Mouse (Mus musculus) neural tube, embryonic 10.5 days (tissue): ENCODE measurements around the gene B230118H07Rik.

ENCODE experiments used
- DNase-seq: peaks from one replicate; pipeline ENCODE4 v3.0.0-alpha.2; 2017; ENCODE audit warnings: low spot score; ENCODE audit errors: extremely low spot score

The B230118H07Rik gene

DNA sequence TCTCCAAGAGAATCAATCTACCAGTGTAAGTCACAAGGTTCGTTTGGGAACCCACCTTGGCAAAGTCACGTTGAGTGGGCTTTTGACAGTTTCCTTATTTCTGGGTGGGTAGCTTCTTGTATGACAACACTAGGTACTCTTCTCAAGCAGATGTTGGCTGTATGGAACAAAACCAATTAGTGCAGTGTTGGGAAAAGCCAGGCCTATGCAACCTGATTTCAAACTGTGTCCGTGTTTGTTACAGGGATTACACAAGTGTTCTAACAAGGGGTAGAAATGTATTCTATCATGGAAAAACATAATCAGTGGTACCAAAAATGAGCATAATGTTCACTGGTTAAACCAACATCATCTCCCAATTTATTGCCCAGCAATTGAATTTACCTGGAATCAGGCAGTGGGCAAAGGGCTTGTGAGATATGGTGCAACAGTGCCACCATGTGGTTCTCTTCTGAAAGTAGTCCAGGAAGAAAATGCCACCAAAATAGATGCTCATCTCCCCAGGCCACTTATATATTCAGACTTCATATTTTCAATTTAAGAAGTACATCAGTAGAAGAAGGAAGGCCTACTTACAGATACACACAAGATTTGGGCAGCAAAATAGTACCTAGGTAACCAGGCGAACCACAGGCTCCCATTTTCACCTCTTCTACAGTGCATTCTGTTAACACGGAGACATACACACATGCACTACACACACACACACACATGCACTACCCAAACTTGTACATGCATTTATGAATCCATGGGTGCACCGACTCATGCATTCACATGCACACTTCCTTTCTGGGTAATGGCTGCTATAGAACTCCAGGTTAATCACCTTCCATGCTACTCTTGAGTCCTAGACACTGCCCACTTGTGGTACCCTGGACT is 123.6 kb downstream of the B230118H07Rik start:
- DNase-seq, result peak; percentile 26

DNA sequence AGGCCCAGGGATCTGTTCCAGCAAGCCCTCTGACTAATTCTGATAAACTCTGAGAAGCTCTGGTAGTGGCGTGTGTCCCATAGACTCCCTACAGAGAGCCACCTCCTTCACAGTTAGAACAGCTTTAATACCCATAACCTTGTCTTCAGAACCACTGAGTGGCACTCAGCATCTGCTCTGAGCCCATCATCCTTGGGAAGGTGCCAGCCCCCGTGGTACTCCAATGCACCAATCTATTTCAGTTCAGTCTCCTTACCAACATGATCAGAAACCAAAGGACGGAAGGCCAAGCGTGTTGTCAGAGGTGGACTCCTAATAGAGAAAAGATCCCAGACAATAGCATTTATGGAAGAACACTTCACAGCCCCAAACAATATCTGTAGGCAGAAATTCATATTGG is 124.2 kb downstream of the B230118H07Rik start:
- DNase-seq, result no peak

DNA sequence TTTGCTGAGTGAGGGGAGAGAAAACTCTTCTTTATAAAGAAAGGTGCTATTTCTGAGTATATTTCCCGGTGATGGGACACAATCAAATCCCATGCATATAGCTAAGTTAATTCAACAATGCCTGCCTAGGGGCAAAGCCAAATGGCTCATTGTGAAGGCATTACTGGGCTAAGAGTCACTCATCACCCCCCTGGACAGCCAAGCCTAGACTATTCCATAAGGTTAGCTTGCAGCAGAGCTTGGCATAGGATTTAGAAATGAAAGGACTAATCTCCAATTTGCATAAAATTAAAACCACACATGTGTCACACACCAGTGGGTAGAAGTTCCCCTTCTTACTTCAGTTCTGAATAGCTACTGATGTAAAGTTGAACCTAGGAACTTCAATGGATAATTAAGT is 128.8 kb downstream of the B230118H07Rik start:
- no peak for DNase-seq

GRCm38 (mm10) chr2:101519928-101520327 is 129.4 kb downstream of the B230118H07Rik start:
- no peak for DNase-seq
